Mouse (Mus musculus) adrenal gland, adult (tissue): ENCODE measurements around the gene Rpl23.
"Not testable (repeated sequence)": the region's sequence is repeated elsewhere in the genome, so short reads cannot be mapped to it uniquely, and the experiment has no call there.

ENCODE experiments used
- DNase-seq, 2 experiments: peaks; one replicate each; pipeline ENCODE4 v3.0.0; 2022 to 2023; ENCODE audit warnings: low spot score in 1 of 2; ENCODE audit not compliant: inconsistent age in 2 of 2

Gene Rpl23

GRCm38 (mm10) chr11:97771410-97771809 lies 10.8 kb downstream of the Rpl23 start:
- peak in 1 of 2 experiments; percentile 17 for DNase-seq

DNA sequence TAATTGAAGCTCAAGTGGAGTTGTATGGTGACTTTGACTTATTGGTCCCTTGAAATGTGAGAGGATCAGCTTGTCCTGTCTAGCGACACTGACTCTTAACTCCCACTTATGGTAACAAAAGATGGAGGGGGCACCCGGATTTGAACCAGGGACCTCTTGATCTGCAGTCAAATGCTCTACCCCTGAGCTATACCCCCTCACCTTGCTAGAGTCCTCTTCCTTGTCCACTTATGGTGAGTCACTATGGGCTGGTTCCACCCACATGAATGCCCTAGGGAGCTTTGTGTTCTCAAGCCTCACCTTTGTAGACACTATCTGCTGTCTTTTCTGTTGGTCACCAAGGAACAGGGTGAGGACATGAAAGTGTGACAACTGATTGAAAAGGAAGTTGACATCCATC lies 12.5 kb downstream of the Rpl23 start:
- DNase-seq: peak; percentile 27 to 72

DNA sequence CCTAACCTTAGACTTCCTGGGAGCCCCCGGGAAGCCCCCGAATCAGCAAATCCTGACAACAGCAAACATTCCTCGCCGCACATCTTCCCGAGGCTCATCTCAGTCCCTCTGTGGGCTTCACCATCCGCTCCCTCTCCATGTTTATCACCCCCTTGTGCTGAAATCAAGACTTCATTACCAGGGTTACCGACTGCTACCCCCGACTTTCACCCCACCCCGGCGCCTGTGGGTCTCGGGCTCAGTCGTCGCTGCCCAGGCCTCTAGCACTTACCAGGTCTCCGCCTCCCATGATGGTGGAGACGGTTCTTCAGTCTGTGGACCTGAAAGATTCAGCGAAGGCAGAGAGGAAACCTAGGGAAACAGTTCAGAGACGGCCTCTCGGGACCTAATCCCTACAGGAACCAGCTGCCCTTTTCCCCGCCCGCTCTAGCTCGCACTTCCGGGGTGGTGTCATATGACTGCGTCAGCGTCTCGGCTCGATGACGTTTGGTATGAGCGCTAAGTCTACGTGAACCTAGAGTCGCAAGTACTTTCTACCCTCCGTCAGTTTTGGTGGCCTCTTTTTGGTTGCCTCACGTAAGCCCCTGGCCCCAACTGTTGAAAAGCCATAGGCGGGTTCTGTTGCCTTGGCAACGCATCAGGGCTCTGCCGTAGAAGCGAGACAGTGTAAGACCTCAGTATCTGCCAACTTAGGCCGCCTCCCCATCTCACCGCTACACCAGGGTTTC lies 15.9 kb downstream of the Rpl23 start, which contains the start of gene Cwc25:
Gene Cwc25, minus strand, starts transcription at position 403 of the 728 bp plus-strand sequence.
- DNase-seq: peak; percentile 95 to 99

GRCm38 (mm10) chr11:97761638-97762037 lies 20.6 kb downstream of the Rpl23 start:
- DNase-seq: no peak

- DNase-seq: no peak
Observed at GRCm38 (mm10) chr11:97758942-97759341, 23.3 kb downstream of the Rpl23 start.

- no peak for DNase-seq
Observed at GRCm38 (mm10) chr11:97758125-97758524, 24.1 kb downstream of the Rpl23 start.

DNA sequence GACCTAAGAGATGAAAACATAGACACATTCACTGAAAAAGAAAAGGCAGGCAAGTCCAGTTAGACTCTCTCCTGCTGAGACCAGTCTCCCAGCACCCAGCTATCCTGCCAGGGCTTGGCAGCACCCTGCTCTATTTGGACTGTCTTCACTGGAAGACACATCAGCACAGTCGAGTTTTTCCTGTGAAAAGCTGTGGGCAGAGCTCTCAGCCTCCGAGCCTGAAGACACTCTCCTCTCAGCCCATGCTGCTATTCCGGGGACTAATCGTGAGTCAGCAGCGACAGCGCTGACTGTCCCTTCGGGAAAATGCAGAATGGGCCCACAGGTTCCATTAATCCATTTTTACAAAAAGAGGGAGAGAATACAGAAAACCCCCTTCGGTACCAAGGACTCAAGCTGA lies 29.0 kb downstream of the Rpl23 start:
- DNase-seq: no peak

GRCm38 (mm10) chr11:97748496-97748895 lies 33.7 kb downstream of the Rpl23 start:
- peak; percentile 72 to 88 for DNase-seq

DNA sequence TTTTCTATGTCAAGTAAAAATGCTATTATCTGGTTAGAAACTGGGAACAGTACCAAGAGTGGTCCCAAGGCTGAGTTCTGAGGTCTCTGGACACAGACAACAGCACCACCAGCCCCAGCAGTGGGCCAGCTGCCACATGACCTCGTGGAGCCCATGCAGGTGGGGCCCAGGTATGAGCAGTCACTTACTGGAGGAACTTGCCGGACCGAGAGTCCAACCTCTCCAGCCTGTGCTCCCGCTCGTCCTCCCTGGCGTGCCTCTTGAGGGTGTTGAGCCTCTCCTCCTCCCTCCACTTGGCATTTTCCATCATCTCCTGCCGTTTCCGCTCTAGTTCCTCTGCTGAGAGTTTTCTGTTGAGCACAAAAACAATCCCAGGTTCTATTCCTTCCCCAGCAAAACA lies 34.5 kb downstream of the Rpl23 start:
- DNase-seq: peak; percentile 45 to 66

GRCm38 (mm10) chr11:97745331-97745721 lies 36.9 kb downstream of the Rpl23 start:
- DNase-seq: no peak

- DNase-seq: peak; percentile 99 to 100
Observed at GRCm38 (mm10) chr11:97744718-97745330, 37.4 kb downstream of the Rpl23 start.

GRCm38 (mm10) chr11:97744063-97744717 lies 38.0 kb downstream of the Rpl23 start, which contains the start of gene Pip4k2b:
TSS of gene Pip4k2b (minus strand) at chr11:97744704.
- DNase-seq: peak in 1 of 2 experiments; percentile 88

DNA sequence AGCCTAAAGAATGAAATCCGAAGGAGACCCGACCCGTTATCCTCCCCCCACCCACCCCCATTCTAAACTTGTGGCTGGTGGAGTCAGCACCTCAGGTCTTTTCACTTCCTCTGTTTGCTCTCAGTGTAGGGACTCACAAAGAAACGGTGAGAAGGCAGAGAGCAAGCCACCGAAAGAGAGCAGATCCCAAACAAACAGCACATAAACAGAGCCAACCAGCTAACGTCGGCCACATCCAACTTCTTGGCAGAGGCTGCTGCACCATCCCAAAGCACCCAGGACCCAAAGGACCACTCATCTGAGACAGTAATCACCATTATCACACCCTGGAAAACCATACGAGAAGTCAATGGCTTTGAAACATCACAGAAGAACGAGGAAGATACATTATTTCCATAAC lies 38.8 kb downstream of the Rpl23 start:
- peak in 1 of 2 experiments; percentile 55 for DNase-seq

- peak in 1 of 2 experiments; percentile 36 for DNase-seq
Observed at GRCm38 (mm10) chr11:97742591-97742990, 39.6 kb downstream of the Rpl23 start.

DNA sequence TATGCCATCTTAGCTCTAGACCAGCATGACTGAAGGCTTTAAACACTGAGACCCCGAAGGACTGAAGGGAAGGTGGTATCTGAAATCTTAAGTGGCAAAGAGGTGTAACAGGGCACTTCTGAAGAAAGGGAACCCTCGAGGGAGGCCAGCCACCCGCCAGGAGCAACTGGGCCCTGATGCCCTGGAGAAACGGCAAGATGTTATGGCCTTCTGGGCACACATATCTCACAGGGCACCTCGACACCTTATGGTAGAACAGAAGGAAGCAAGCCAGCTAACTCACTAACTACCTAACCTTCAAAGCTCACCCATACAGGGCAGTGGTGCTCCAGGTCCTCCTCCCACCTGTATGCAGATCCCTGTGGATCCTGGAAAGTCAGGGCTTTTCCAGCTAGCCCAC lies 40.1 kb downstream of the Rpl23 start:
- no peak for DNase-seq

DNA sequence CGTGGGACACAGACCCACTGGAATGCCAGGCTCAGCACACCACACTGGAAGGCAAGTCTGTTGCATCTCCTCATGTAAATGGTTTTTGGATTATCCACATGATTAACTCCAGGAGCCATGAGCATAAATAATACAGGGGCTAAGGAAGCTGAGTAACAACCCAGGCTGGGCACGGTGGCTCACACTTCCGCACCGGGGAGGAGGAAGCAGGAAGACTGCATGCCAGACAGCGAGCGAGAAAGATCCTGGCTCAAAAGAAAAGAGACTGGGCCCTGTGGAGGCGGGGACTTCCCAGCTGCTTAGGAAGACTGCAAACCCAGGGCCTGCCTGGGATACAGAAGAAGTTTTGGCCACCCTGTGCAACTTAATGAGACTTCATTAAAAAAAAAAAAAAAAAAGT lies 42.0 kb downstream of the Rpl23 start:
- DNase-seq: peak in 1 of 2 experiments; percentile 63

DNA sequence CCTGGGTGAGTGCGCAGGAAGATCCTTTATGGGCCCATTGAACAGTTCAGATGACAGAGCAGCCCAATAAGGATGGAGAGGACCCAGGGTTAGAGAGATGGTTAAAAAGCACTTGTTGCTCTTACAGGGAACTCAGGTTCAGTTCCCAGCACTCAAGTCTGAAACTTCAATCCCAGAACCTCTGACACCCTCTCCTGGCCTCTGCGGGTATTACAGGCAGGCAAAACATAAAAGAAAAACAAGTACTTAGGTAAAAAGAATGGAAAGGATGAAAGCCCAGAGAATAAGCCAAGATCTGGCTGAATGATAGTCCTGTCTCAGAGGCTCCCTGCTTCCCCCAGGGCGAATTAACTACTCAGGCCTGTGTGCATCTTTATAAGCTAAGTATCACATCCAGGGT lies 43.1 kb downstream of the Rpl23 start:
- DNase-seq: no peak

- peak in 1 of 2 experiments; percentile 44 for DNase-seq
Observed at GRCm38 (mm10) chr11:97738703-97739102, 43.5 kb downstream of the Rpl23 start.

GRCm38 (mm10) chr11:97737600-97737999 lies 44.6 kb downstream of the Rpl23 start:
- no peak for DNase-seq

- no peak for DNase-seq
Observed at GRCm38 (mm10) chr11:97736645-97737044, 45.6 kb downstream of the Rpl23 start.

GRCm38 (mm10) chr11:97734810-97735209 lies 47.4 kb downstream of the Rpl23 start:
- not testable (repeated sequence) for DNase-seq

DNA sequence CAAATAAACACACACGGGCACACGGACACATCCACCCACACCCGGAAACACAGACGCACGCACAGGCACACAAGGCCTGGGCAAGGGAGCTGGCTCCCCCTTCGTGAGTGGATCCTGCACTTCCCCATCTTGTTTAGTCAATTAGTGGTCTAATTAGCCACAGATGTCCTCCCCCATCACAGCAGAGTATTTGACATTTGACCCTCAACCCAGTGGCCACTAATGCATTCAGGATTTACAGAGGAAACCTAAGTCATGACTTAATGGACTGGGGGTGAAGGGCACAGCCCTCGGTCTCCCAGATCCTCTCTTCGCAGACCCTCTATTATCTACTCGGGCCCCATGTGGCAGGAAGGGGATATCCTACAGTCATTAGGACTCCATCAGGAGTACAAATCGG lies 48.5 kb downstream of the Rpl23 start:
- DNase-seq: no peak
